Mouse (Mus musculus) limb, embryonic 11.5 days (tissue): ENCODE results near the gene Chmp3. TPM values are rescaled to one million over a fixed set of nuclear protein-coding genes. Genes with fewer than 3 reads are reported as not detected.

Experiments
- ATAC-seq: fragments of 200-750 bp; cut with Nextera tagmentation; 2 replicates; pipeline ENCODE4 v1.8.0; 2017; ENCODE audit warnings: low read depth; ENCODE audit not compliant: insufficient number of reproducible peaks, low FRiP score, low TSS enrichment
- DNase-seq: peaks from one replicate; pipeline ENCODE4 v3.0.0-alpha.2; 2015; ENCODE audit warnings: low spot score
- H3K27ac ChIP-seq: fragments of 300-500 bp; sonication (generic); replicated peaks from 2 replicates; pipeline ENCODE4 v1.5.1; 2014; ENCODE audit warnings: low read depth, mild to moderate bottlenecking, low read length
- H3K27me3 ChIP-seq: fragments of 300-500 bp; sonication (generic); 2 replicates; pipeline ENCODE4 v1.6.1; 2014; ENCODE audit warnings: mild to moderate bottlenecking, low read length, mixed read lengths; ENCODE audit not compliant: control insufficient read depth, insufficient read depth
- H3K36me3 ChIP-seq: fragments of 300-500 bp; sonication (generic); 2 replicates; pipeline ENCODE4 v1.6.1; 2014; ENCODE audit warnings: mild to moderate bottlenecking, low read length, moderate library complexity, mixed read lengths; ENCODE audit not compliant: control insufficient read depth, insufficient read depth
- H3K4me1 ChIP-seq: fragments of 300-500 bp; sonication (generic); 2 replicates; pipeline ENCODE4 v1.6.1; 2014; ENCODE audit warnings: low read length, mixed read lengths; ENCODE audit not compliant: control insufficient read depth, insufficient read depth
- H3K4me2 ChIP-seq: fragments of 300-500 bp; sonication (generic); 2 replicates; pipeline ENCODE4 v1.6.1; 2014; ENCODE audit warnings: low read depth, mild to moderate bottlenecking, moderate library complexity; ENCODE audit not compliant: severe bottlenecking
- H3K4me3 ChIP-seq: fragments of 300-500 bp; sonication (generic); 2 replicates; pipeline ENCODE4 v1.5.1; 2014; ENCODE audit warnings: low read depth, low read length
- H3K9ac ChIP-seq: fragments of 300-500 bp; sonication (generic); 2 replicates; pipeline ENCODE4 v1.6.1; 2014; ENCODE audit warnings: mild to moderate bottlenecking, low read length
- H3K9me3 ChIP-seq: fragments of 300-500 bp; sonication (generic); 2 replicates; pipeline ENCODE4 v1.6.1; 2016; ENCODE audit warnings: low read length; ENCODE audit not compliant: control insufficient read depth
- WGBS: fragments of 180-500 bp; shearing (Covaris S2); extraction: QIAGEN DNeasy Blood & Tissue Kit; methylation state at CpG from one replicate; pipeline ENCODE4 v1.1.7; 2014; 5-methylcytosine and 5-hydroxymethylcytosine counted together
- polyA plus RNA-seq: library from polyadenylated mRNA; unstranded; fragments of >200 nt; fragmentation: Nextera tagmentation; extraction: Ambion mirVana; gene quantifications from 2 replicates; pipeline ENCODE4 v1.2.1, GENCODE M21; 2014

Chmp3 gene
- polyA plus RNA-seq, 1 experiment from 2014 or later: 52.8 TPM

DNA sequence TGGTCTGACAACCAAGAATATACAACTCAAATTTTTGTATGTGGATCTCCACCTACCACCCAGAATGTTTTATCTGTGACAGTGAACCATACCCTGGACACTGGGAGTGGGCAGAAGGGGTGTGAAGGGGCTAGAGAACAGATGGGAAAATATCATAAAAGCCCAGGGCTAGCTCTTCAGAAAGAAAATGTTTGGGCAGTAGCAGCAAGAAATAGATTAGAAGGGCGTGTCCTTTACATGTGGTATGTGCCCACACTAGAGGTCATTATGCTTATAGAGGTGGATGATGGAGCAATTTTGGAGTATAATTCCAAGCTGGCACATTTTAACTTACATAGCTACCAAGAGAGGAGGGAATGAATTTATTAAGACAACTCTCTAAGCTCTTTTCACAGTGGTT is 31.8 kb downstream of the Chmp3 start:
- Histone ChIP-seq H3K4me1 (no peaks in the 10 kb centered on the region), H3K27ac (no peak overlapping the region), H3K4me3 (no peak overlapping the region), H3K9ac (no peak overlapping the region), H3K4me2 (no peak overlapping the region), H3K9me3 (no peaks in the 10 kb centered on the region), H3K27me3 (no peaks in the 10 kb centered on the region), H3K36me3 (no peaks in the 10 kb centered on the region; the same call in 1 of the 2 replicates)
- 94% methylated on average over 1 of the region's 1 CpGs for WGBS
- ATAC-seq (no peak), DNase-seq (no peak)

DNA sequence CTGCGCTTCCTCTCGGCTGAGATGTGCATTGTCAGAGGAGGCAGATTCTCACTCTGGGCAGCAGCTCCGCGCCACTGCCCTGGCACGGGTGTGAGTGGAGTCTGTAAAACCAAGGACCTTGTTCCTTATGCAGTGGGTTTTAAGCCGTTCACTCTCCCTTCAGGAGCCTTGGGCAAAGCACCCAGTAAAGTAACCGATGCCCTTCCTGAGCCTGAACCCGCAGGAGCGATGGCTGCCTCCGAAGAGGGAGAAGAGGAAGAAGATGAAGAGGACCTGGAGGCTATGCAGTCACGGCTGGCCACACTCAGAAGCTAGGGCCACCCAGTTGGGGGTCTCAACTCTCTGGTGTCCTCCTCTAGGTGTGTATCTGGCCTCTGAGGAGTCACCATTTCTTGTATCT is 35.9 kb downstream of the Chmp3 start:
- Histone ChIP-seq H3K4me3 (no peak overlapping the region), H3K27me3 (no peaks in the 10 kb centered on the region), H3K9ac (no peak overlapping the region), H3K4me2 (no peak overlapping the region), H3K36me3 (no peaks in the 10 kb centered on the region; the same call in 1 of the 2 replicates), H3K27ac (no peak overlapping the region), H3K9me3 (no peaks in the 10 kb centered on the region), H3K4me1 (no peaks in the 10 kb centered on the region)
- DNase-seq (no peak), ATAC-seq (no peak)
- WGBS: 93% methylated on average over 11 of the region's 11 CpGs

DNA sequence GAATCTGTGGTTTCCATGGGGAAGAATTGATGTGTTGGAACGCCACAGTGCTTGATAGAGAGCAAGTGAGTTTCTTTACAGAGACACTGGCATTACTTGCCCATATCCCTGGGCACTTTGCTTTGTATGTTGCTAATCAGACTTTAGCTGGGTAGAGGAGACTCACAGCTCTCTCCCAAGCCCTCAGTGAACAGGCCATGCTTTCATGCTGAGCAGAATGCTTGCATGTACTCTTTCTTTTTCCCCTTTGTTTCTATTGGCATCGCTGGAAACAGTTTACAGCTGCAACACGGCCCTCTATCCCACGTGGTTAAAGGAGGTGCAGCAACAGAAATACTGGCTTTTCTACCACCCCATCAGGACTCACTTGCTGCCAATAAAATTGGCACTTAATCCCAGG is 39.6 kb downstream of the Chmp3 start:
- Histone ChIP-seq H3K4me1 (no peaks in the 10 kb centered on the region), H3K9ac (no peak overlapping the region), H3K27me3 (no peaks in the 10 kb centered on the region), H3K4me2 (no peak overlapping the region), H3K36me3 (no peaks in the 10 kb centered on the region; the same call in 1 of the 2 replicates), H3K9me3 (no peaks in the 10 kb centered on the region), H3K4me3 (no peak overlapping the region), H3K27ac (no peak overlapping the region)
- ATAC-seq: no peak
- DNase-seq: no peak
- 63% methylated on average over 4 of the region's 4 CpGs for WGBS

DNA sequence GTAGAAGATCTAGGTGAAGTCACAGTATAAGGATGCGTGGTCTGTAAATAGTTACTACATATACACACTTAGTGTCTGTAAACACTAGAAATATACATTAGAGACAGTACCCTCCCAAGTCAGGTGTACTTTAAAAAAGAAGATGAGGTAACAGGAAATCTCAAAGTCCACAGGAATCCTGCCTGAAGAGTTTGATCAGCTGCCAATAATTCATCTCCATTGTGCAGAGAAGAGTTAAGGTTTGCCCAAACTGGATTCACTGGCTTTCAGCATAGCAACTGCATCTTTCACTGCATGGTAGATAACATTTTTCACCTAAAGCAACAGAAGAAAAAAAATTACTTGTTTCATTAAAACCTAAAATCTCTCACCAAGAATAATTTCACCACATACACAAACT is 45.8 kb downstream of the Chmp3 start:
- no peak overlapping the region for H3K4me3 ChIP-seq
- 97% methylated on average over 1 of the region's 1 CpGs for WGBS
- no peak overlapping the region for H3K9ac ChIP-seq
- DNase-seq: no peak
- peaks cover 15% of the 10 kb centered on the region for H3K36me3 ChIP-seq
- H3K4me1 ChIP-seq: no peaks in the 10 kb centered on the region
- H3K4me2 ChIP-seq: no peak overlapping the region
- H3K27me3 ChIP-seq: no peaks in the 10 kb centered on the region
- no peak for ATAC-seq
- H3K27ac ChIP-seq: no peak overlapping the region
- H3K9me3 ChIP-seq: no peaks in the 10 kb centered on the region

DNA sequence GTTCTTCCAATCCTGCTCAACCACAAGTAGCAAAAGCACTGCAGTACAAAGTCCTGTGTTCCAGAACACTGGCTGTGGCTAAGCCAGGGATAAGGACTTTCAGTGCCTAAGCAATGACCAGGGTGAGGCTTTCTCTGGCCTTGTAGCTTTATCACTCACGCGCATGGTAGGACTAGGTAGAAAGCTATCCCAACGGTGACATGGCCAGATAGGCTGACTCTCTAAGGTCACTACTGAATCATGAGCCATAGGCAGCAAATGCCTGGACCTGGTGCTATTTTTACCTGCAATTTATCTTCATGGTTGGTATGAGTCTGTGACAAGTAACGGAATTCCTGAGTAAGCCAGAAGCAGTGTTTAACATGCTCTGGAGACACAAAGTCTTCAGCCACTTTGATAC is 46.6 kb downstream of the Chmp3 start:
- Histone ChIP-seq H3K9me3 (no peaks in the 10 kb centered on the region), H3K27me3 (no peaks in the 10 kb centered on the region), H3K4me3 (no peak overlapping the region), H3K4me2 (no peak overlapping the region), H3K4me1 (no peaks in the 10 kb centered on the region), H3K36me3 (peaks cover 19% of the 10 kb centered on the region), H3K9ac (no peak overlapping the region), H3K27ac (no peak overlapping the region)
- 93% methylated on average over 4 of the region's 4 CpGs for WGBS
- DNase-seq (no peak), ATAC-seq (no peak)

DNA sequence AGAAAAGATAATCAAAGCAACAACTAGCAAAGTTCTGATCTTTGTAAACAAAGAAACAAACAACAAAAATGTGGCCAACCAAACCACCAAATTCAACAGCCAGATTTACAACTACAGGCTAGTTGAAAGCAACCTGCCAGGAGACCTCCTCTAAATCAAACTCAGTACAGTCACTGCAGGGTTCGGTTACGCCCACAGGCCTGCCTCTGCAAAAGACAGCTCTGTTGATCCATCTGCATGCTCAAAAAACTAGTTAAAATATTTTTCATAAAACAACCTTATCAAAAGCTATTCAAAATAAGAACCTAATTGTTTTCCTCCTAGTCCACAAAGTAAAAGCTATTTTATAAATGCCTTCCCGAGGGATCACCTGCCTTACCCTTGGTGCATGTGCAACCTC is 64.2 kb downstream of the Chmp3 start:
- ATAC-seq (no peak), DNase-seq (no peak)
- H3K4me1 ChIP-seq: no peaks in the 10 kb centered on the region
- no peak overlapping the region for H3K9ac ChIP-seq
- H3K4me3 ChIP-seq: no peak overlapping the region
- no peaks in the 10 kb centered on the region for H3K27me3 ChIP-seq
- no peak overlapping the region for H3K4me2 ChIP-seq
- peaks cover 17% of the 10 kb centered on the region for H3K36me3 ChIP-seq
- 93% methylated on average over 3 of the region's 3 CpGs for WGBS
- H3K9me3 ChIP-seq: no peaks in the 10 kb centered on the region
- no peak overlapping the region for H3K27ac ChIP-seq

DNA sequence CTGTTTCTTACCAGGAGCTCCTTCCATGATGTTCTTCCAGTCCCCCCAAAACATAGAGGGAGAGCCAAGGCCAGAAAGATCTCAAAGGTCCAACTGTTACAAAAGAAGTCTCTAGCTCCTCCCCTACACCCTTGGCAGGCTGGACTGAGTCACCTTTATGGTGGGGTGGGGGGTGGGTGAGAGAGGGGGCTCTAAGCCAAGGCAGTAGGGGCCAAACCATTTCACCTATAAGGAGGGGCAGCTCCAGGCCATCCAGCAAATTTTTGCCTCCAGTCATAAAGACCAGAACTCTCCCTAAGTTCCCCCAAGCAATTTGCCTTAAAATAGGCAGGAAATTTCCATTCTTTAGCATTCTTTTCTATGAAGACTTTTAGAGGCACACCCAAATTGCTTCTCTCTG is 65.4 kb downstream of the Chmp3 start:
- Histone ChIP-seq H3K4me2 (no peak overlapping the region), H3K4me3 (no peak overlapping the region), H3K27me3 (no peaks in the 10 kb centered on the region), H3K9me3 (no peaks in the 10 kb centered on the region), H3K4me1 (no peaks in the 10 kb centered on the region), H3K36me3 (peaks cover 20% of the 10 kb centered on the region), H3K27ac (no peak overlapping the region), H3K9ac (no peak overlapping the region)
- ATAC-seq (no peak), DNase-seq (no peak)

DNA sequence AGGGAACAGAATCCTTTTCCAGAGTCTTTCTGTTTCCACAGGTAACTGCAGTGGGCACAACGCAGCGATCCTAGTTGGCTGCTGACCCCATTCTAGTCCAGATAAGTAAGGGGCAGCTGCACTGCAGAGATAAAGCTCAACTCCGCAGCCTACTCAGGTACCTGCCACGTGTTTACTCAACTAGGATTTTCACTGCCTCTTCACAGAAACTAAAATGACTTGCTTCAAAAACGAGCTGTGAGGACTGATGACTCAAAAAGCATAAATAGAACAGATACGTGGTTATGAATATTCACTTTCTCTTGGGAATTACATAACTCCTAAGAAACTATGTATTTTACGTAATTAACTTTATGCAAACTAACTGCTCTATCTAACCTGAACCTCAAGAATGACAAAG is 66.4 kb downstream of the Chmp3 start:
- Histone ChIP-seq H3K27me3 (no peaks in the 10 kb centered on the region), H3K9me3 (no peaks in the 10 kb centered on the region), H3K4me2 (no peak overlapping the region), H3K36me3 (peaks cover 18% of the 10 kb centered on the region), H3K4me3 (no peak overlapping the region), H3K27ac (no peak overlapping the region), H3K9ac (no peak overlapping the region), H3K4me1 (no peaks in the 10 kb centered on the region)
- ATAC-seq (no peak), DNase-seq (no peak)
- WGBS: 92% methylated on average over 7 of the region's 7 CpGs

DNA sequence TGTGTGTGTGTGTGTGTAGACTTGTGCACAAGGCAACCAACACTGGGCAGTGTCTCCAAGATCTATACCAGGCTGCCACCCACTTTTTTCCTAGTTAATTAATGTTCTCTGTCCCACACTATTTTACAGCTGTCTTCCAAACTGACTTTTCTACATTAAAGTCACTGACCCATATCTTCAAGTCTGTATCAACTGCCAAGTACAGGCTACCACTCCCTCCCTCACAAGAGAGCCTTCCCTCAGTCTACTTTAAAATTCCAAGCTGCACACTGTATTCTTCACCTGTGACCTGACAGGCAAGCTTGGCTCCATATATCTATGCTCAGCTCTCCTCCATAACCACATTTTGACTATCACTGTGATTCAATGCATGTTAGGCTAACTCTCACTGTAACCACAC is 69.6 kb downstream of the Chmp3 start:
- H3K4me2 ChIP-seq: no peak overlapping the region
- no peaks in the 10 kb centered on the region for H3K4me1 ChIP-seq
- H3K36me3 ChIP-seq: peaks cover 16% of the 10 kb centered on the region
- no peak overlapping the region for H3K4me3 ChIP-seq
- no peaks in the 10 kb centered on the region for H3K9me3 ChIP-seq
- no peak overlapping the region for H3K9ac ChIP-seq
- DNase-seq: no peak
- ATAC-seq: no peak
- no peaks in the 10 kb centered on the region for H3K27me3 ChIP-seq
- H3K27ac ChIP-seq: no peak overlapping the region
